Mouse (Mus musculus): ENCODE measurements around the gene Dmrtb1.

- no peak for TF ChIP-seq CTCF (IDR thresholded peaks at IDR 0.05)
- TF ChIP-seq EP300 (IDR thresholded peaks at IDR 0.05) = no peak
Measured at GRCm38 (mm10) chr4:107683006-107683756, 849 bp downstream of the Dmrtb1 start.

Data from lung, postnatal 0 days (tissue).